Mouse (Mus musculus) lung, postnatal 36 days (tissue): ENCODE measurements around the gene Ssx2ip.
"Not testable (repeated sequence)": the region's sequence is repeated elsewhere in the genome, so short reads cannot be mapped to it uniquely, and the experiment has no call there.

ENCODE experiments used
- DNase-seq: peaks from one replicate; pipeline ENCODE4 v3.0.0; 2022; ENCODE audit warnings: mixed read lengths

Gene Ssx2ip

DNA sequence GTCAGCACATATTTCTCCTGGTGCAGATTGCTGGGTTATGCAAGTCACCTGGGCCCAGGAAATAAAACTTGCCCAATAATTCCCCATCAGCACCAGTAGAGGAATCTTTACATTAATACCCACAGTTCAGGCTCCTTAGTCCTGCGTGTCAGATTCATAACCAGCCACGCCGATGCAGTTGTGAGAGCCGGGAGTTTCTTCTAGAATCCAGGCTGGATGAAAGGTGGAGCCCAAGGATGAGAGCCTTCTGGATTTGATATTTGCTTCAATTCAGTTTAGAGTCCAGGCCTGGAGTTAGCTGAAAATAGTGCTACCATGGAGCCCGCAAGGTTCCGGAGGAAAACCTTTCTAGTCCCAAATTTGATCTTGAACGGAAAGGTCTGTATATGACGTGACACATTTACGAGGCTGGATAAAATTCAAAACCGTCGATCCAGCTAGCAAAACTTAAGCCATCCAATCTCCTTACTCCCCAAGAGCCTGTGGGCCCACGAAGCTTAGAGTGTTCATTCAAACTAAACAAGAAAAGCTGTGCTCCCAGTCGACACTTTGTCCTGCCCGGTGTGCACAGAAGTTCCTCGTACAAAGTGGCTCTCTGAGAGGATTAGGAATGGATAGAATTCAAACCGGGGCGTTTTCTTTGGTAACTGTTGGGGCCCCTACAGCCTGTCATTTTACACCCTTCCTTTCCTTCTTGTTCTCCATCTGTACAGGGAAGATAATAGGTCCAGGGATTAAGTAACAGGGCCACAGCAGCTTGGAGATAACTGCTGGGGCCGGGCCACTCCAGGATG, 968 bp downstream of the Ssx2ip start:
- no peak for DNase-seq

DNA sequence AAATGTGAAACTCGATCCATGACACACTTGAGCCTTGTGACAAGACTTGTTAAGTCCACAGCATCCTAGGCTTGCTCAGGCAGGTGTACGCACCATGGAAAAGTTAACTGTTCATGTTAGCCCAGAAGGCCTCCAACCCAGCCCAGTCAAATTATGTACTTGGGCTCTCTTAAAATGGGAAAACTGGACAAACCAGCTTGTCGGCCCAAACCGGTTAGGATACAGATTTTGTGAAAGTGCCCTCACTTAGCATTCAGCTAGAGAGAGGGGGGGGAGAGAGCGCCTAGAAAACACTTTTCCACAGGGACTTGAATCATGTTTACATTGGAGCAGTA, 1.5 kb downstream of the Ssx2ip start:
- DNase-seq = peak; percentile 82

DNA sequence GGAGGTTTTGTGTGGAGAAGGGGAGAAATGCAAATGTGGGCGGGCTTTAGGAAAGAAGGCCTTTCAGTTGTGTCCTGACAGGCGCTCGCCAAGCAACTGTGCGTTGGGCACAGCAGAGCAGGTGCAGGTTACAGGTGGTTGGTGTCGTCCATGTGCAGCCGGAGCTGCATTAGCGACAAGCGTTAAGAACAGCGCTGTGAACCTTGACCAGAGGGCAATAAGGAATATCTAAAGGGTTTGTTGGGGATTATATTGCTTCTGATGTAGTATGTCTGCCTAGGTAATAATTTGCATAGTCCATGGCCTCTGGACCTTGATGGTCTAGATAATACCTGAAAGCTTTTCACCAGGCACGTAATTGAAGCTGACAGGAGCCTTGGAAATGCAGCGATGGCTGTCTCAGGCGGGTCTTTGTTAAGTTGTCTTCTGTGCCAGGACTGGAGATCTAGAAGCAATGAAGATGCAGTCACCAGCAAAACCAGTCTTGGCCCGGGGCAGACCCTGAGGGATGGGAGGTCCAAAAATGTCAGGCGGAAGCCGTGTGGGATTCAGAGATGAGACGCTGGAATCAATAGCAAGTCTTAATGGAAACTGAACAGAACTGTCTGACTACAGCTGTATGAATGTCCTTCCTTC, 2.8 kb downstream of the Ssx2ip start:
- no peak for DNase-seq

DNA sequence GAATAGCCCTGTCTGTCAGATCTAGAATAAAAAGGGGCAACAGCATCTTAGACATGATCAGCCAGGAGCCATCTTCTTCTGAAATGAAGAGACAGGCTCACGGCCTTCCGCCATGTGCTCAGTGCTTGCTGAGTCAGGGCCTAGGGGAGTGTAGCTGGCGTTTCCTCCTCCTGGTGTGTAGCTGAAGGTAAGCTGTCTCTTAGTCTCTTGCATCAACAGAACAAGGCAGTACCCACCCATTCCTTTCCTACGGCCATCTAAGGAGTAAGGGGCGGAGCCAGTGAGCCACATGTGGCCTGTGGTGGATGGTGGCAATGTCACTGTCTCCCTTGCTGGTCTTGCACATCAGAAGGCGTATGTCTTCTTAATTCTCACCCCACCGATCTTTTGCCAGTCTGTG, 5.7 kb downstream of the Ssx2ip start:
- DNase-seq = peak; percentile 16

DNA sequence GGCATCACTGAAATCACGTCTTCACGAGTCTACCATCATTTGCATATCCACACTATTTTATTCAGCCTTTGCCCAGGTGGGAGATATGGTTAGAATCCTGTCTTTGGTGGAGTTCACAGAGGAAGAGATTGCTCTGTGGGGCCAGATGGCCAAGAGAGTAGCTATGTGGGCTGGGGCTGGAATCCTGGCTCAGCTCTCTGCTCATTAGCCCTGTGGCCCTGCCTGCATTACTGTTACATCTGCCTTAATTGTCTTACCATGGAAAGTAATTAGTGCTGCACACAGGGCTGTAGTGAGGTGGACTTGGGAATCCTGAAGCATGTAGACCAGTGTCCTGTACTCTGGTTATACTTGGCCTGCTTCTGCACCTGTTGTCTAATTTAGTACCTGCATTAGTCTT, 7.6 kb downstream of the Ssx2ip start:
- no peak for DNase-seq

DNA sequence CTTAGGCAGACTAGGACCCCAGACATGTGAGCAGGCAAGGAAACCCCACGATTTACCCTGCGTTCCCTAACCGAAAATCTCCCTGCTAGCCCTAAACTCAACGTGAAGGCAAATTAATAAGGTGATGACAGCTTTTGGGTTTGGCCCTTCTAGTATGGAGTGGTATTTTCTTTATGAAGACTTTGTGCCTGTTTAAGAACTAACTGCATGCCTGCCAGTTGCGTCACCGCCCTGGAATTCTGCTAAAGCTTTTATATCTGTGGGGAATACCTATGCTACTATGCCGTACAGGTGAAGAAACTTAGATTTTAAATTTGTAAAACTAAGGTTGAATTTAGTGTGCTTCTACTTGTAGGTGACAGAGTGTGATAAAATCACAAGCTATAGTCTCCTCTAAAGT, 8.0 kb downstream of the Ssx2ip start:
- DNase-seq = no peak

DNA sequence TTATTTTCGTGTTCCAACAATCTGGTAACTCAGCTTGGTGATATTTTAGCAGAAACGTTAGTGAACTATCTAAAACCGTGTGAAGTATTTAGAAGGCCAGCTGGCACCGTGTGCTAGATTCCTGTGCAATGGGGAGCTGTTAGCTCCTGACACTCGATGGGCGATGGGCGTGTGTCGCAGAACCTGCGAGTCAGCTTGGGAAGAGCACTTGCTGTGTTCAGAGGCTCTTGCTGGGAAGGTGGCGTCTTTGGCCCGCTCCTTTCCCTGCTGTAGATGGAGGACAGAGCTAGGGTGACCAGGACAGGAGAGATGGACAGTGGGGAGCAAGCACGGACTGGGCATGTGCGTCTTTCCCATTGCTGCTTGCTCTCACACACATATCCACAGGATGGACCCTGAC, 8.6 kb downstream of the Ssx2ip start:
- no peak for DNase-seq

DNA sequence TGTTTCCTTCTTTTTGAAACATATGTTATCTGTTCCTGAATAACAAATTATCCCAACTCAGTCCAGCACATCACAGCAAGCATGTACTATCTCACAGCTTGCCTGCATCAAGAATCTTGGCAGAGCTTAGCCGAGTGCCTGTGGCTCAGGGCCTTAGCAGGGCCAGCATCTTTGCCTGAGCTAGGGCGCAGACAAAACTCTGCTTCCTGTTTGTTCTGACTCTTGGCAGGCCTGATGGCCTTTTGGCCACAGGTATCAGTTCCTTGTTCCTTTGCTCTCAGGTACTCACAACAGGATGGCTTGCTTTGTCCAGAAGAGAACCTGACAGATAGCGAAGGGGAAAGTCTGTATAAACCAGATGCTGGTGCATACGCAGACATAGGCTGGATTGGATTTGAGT, 9.6 kb downstream of the Ssx2ip start:
- no peak for DNase-seq

DNA sequence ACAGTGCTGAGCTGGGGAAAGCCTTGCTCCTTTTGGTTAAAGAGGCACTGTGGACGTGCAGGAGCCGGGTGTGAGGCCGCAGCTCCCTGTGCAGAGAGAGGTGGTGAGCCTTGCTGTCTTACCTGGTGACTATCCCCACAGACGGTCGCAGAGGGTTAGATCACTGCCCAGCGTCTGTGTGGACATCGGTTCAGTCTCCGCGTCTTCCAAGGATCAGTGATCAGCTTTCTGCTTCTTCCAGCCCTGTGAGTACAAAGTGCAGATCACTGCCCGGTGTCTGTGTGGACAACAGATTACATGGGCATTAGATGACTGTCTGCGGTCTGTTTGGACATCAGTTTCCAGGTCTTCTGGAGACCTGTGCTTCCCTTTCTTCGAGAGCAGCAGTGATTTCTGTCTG, 10.1 kb downstream of the Ssx2ip start:
- DNase-seq = no peak

DNA sequence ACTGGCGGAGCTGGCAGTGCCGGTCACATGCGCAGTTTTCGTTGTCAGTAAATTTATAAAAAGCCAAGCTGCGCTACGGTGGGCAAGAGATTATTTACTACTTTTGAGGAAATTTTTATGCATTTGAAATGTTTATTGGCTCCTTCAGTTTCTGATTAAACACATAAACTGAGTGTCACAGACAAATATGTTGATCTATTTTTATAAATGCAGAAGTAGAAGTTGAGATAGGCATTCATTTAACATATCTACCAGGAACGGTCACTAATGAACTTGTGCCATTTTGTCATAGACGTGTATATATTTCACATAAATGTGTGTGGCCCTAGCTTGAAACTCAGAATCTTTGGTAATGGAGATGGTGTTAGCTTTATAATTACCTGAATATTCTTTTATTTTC, 13.4 kb downstream of the Ssx2ip start:
- DNase-seq = no peak

DNA sequence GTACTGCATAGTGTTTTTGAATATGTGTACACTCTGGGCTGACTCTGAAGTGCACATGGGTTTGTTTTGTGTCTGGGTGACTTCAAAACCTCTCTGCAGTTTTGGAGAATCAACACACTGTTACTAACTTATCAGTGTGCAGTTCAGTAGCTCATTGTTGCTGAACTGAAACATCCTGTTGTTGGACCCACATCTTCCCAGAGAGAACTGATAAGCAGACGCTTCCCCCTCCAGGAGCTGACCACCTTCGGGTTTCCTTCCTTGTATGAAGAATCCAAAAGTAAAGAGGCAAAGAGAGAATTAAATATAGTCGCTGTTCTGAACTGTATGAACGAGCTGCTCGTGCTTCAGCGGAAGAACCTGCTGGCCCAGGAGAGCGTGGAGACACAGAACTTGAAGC, 14.5 kb downstream of the Ssx2ip start:
- no peak for DNase-seq

DNA sequence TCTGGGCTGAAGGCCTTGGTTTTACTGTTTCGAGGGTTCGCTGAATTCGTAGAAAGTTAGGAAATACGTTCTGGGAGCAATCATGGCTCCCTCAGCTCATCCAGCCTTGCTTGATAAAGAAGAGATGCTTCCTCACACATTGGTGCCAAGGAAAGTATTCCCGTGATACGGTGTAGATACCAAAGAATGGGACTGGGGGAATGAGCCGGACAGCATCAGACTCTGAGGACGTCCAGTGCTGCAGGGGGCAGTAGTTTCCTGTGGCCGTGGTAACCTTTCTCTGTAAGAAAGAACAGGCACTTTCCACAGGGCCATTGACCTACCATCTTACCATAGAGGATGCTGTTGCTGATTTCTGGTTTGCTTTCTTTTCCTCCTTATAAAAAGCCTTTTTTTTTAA, 15.1 kb downstream of the Ssx2ip start:
- no peak for DNase-seq

DNA sequence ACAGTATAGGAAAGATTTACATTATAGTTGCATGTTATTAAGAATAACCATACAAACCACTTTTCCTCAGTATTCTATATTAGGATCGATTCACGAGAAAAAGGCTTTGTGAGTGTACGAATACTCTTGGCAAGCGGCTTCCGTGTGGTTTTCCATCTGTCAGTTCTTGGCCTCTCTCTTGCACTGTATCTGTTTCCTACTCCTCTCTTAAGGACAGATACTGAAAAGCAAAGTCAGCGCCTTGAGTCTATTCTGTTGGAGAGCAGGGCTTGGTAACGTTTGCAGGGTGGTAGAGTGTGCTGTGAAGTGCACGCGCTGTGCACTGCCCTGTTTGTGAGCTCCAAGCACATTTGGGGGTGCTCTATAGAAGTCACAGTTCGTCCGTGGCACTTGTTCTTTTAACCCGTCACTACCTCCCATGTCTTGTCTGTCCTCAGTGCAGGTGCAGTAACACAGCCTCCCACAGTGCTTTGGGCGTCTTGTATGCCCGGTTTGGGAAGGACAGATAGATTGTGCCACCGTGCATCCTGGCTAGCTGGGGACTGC, 15.6 kb downstream of the Ssx2ip start:
- no peak for DNase-seq

DNA sequence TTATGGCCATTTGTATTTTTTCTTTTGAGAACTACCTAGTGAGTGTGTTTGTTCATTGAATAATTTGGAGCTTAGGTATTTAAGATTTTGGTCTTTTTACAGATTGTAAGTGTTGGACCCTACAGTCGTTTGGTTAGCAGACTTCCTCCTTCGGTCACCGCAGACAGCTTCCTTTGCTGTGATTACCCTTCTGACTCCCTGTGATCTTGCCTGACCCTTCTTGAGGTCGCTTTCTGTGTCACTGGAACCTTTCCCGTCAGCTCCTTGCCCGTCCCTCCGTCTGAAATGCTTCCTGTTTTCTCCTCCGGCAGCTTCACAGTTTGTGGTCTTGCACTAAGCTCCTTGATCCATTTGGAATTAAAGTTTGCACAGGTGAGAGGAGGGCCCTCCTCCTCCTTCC, 17.3 kb downstream of the Ssx2ip start:
- DNase-seq = no peak

DNA sequence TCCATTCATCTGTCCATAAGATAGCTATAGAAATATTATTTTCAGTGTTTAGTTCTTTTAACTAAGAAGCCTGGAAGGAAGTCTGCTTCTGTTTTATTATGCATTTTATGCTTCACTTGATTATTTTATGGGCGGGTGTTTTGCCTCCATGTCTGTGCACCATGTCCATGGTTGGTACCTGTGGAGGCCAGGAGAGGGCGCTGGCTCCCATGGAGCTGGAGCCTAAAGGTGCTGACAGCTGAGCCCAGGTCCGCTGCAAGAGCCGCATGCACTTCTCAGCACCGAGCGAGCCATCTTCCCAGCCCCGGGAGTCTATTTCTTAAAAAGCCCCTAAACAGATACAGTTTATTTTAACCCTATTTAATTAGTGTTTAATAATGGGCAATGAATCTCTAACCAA, 19.3 kb downstream of the Ssx2ip start:
- DNase-seq = no peak

DNA sequence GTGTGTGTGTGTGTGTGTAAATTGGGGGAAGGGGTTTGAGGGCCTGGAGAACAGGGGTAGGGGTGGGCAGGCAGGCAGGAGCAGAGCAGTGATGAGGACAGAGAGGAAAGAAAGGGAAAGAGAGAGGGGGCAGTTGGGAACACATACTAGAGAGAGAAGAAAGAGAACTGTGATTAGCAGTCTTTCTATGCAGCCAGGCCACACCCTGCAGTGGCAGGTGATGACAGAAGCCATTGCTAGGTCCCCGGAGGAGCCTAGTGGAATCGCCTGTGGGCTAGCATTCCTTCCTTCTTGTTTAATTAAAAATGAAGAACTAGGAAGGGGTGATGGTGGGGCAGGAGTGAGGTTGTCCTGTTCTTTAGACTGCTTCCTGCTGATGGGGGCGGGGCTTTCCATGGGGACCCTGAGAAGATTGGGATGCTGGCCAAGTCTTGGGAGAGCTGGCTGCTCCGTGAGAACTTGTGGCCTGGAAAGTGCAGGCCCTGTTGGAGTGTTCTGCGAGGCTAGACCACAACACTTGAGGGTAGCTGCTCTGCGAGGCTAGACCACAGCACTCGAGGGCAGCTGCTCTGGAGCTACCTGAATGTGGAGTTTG, 20.0 kb downstream of the Ssx2ip start:
- DNase-seq = no peak

DNA sequence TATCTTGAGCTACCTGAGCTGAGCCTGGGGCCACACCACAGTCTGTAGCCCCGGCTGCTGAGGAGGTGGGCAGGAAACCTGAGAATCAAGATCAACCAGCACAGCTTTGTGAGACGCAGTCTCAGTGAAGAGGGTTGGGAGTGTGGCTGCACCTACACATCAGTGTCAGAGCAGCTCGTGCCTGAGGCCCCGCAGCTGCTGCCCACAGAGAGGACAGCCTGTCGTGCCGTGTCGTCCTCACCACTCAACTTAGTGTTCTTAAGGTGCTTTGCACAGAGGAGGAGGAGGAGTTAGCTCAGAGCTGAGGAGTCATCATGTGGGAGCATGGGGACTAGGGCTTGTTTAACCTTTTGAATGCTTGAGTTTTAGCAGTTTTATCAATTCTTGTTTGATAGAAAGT, 21.5 kb downstream of the Ssx2ip start:
- DNase-seq = no peak

DNA sequence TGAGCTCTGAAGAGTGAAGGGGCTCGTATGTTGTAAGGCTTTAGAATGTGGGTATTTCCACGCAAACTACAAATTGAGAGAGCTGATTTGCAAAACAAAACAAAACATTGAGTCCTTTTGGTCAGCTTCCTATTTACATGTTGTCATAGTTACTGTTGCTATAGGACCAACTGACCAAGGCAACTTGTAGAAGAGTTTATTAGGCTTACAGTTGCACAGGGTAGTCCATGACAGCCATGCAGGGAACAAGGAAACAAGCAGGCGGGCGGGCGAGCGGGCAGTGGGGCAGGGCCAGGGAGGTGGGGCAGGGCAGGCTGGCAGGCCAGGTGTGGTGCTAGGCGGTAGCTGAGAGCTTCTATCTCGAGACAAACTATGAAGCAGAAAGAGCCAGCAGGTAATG, 22.0 kb downstream of the Ssx2ip start:
- DNase-seq = no peak

DNA sequence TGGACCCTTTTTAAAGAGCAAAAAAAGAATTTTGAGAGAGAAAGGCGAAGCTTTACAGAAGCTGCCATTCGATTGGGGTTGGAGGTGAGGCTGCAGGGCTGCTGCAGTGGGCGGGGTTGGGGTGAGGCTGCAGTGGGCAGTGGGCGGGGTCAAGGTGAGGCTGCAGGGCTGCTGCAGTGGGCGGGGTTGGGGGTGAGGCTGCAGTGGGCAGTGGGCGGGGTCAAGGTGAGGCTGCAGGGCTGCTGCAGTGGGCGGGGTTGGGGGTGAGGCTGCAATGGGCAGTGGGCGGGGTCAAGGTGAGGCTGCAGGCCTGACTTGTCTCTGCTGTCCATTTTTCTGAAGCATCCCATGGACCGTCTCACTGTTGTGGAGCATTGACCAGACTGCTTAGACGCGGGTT, 28.6 kb downstream of the Ssx2ip start:
- not testable (repeated sequence) for DNase-seq

DNA sequence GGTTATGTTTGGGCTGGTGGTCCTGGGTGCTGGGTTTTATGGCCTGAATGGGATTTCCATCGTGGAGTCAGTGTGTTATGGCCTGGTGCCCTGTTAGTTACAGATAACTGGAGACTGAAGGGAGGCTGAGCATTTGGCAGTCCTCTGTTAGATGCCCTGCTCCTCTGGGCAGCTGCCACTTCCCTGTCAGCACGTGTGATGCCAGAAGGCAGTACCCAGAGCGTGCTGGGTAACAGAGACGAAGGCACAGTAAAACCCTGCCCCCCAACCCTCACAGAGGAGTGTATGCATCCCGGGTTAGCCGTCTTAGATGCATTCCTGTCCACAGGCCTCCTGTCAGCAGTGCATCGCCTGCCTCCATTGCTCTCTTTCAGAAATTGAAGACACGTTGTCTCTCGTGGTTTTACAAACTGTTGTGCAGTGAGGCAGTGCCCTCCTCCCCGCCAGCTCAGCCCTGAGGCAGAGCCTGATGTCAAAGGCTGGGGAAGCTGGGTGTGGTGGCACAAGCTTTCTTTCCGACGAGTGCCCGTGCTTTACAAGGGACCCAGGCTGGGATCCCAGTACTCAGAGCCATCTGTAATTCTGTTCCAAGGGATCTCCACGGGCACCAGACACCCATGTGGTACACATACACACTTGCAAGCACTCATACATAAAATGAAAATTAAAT, 29.4 kb downstream of the Ssx2ip start:
- DNase-seq = no peak

DNA sequence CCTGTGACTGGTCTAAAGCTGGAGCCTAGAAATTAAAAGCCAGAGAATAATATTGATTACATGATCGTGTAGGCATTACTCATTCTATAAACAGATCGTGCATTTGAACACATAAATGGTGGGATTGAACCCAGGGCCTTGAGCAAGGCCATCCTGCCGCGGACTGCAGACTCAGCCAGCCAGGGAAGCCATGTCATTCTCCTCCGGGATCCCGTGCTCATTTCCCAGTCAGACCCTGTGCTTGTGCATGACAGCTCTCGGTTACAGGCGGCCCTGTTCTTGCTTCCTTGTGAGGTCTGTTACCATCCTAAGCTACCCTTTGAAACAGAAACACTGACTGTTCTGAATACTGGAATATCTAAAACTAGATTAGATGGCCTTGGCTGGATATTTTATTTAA, 30.2 kb downstream of the Ssx2ip start:
- DNase-seq = no peak

DNA sequence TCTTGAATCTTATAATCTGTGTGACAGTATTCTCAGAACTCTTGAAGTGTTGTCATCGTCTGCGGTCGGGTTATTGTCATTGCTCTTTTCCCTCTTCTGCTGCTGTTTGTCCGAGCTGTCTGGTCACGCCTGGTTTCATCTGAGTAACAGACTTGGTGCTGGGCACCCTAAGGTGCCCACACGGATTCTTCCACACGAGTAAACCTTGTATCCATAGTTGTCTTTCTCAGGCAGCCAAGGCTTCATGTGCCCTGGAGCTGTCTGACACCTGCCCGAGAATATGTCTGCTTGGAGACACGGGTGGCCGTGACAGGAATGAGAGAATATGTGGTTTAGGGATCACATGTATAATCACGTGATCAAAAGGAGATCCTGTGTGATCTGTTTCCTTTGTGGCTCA, 31.1 kb downstream of the Ssx2ip start:
- no peak for DNase-seq

DNA sequence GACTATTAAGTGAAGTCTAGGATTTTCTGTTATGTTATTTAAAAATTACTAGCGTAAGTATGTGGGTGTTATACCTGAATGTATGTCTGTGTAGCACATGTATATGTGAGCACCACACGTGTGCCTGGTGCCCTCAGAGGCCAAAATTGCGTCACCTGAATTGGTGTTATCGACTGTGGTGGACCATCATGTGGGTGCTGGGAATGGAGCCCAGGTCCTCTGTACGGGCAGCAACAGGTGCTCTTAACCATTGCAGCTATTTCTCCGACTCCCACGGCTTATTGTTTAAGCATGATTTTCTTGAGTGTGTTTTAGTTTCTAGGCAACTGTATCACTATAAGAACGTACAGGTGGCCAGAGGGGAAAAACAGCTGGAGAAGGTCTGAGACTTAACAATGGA, 31.7 kb downstream of the Ssx2ip start:
- DNase-seq = no peak

DNA sequence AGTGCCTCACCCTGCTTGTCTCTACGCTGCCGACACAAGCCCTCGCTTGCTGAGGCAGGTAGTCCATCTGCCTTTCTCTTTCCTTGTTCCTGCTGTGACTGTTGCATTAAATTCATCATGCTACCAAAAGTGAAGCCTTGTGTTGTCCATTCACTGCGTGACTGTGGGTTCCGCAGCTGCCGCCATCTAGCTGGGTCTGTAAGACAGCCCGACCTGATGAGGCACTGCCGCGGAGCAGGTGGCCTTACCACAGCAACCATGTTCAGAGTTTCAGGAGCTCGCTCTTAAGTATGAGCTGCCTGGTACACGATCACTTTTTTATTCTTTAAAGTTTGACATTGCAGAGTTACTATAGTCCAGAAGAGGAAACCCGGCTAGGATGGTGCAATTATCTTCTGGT, 35.6 kb downstream of the Ssx2ip start:
- no peak for DNase-seq
